Mouse (Mus musculus) T-helper 1 cell (primary cell): ENCODE measurements around the gene Nudt9.
"Not testable (repeated sequence)": the region's sequence is repeated elsewhere in the genome, so short reads cannot be mapped to it uniquely, and the experiment has no call there.

Experiments used
- in situ Hi-C: fragments of 300-600 bp; cut with MboI, MseI; formaldehyde crosslinking; loops from one replicate; pipeline ENCODE4 v1.15.1; 2025; ENCODE audit warnings: high pct_unique_total_duplicates

Gene Nudt9

DNA sequence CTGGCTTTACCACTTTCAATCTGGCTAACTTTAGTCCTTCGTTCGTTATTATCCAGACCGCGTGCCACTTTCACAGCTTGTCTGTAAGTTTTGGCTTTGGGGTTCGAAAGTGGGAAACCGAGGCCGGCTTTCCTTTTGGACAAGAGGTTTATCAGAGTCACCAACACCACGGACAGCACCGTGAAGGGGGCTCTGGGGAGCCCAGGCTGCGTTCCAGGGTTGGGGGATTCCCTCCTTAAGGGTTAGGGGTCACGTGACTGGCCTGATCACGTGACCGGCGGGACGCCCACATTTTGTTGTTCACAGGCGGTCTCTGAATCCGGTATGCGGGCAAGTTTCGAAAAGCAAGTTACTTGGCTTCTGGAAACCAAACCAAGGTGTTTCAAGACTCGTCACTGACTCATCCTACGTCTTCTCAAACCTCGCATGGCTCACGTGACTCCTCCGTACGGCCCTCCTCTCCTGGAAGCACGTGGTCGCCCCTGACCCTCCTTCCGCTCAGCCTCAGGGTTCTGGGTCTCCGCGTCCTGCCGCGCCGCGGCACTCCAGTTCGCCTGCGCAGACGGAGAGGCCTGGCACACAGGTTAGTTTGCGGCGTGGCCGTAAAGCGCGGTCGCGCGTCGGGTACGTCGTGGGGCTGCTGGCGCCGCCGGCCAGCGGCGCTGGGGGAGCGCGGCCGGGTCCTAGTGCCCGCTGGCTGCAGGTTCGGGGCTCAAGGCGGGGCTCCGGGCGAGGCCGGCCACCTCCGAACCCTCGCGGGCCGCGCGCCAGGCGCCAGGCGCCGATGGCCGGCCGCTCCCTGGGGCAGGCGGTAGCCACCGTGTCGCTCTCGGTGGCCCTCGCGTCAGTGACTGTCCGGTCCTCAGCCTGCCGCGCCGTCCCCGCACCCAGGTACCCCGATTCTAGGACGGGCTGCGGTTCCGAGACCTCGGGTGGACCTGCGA lies at the start of gene Nudt9:
TSS of gene Nudt9 (plus strand) at position 51 of the 944 bp plus-strand sequence.
- in situ Hi-C loops: loop anchor here (10.0 kb wide), 1 partner anchor 362 kb away; no protein-coding TSS in a partner anchor

DNA sequence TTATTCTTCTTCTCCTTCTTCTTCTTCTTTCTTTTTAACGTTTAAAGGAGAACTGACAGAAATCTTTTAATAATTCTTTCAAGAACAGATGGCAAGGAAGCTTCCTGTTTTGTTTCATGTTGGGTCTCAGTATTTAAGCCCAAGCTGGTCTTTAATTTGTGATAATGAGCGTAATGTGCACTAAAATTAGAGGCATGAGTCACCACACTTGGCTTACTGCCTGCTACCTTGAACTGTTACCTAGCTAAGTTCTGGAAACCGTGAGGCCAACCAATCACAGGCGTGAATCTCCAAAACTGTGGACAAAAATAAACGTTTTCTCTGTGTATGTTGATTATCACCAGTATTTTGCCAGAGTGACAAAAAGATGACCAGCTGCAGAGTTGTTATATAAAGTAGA lies 47.4 kb upstream of the Nudt9 start:
- in situ Hi-C loops: loop anchor here (10.0 kb wide), 1 partner anchor 336 kb away; no protein-coding TSS in a partner anchor

DNA sequence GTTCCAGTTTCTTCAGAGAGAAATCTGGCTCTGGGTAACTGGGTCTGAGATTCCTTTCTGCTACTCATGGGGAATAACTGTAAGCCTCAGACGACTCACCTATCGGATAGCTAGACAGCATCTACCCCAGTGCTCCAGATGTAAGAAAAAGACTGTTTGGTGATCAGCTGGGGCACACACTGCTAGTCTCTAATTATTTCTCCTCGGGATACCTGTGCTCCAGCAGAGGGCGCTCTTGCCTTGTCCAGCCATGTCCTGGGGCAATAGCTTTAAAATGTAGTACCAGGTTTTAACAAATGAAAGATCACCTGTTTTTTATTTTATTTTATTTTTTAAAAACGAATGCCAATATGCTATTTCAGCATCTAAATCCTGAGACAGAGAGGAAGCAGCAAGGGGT lies 46.4 kb upstream of the Nudt9 start:
- in situ Hi-C loops: loop anchor here (5.0 to 10.0 kb wide), 2 partner anchors 38 to 335 kb away; no protein-coding TSS in a partner anchor

DNA sequence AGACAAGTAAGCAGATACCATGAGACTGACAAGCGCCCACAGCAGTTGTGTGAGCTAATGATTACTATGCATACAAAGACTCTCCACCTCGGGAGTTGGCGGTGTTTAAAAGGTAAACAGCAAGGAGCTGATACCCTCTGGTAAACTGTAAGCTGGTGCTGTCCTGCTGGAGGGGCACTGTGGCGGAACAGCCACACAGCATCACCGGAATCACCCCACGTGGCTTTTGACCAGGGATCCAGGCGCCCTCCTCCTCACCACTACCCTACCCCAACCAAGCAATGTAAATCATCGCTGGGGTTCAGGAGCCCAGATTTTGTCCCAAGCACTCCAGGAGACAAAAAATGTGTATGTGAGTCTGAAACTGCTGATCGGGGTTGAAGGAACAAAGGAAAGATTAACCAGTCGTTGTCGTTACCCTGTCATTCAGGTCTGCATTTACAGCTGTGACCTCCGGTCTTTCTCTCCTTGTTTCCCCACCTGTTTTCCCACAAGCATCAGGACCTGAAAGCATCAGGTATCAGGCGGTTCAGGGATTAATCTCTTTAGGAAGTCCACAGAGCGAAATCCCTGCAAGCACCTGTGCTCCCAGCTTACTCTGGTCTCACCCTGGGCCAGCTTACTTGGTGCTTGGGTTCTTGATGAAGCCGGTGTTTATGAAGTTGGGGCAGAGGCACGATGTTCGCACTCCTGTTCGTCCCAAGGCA lies 43.4 kb upstream of the Nudt9 start:
- in situ Hi-C loops: loop anchor here (5.0 kb wide), 1 partner anchor 35 kb away; no protein-coding TSS in a partner anchor

DNA sequence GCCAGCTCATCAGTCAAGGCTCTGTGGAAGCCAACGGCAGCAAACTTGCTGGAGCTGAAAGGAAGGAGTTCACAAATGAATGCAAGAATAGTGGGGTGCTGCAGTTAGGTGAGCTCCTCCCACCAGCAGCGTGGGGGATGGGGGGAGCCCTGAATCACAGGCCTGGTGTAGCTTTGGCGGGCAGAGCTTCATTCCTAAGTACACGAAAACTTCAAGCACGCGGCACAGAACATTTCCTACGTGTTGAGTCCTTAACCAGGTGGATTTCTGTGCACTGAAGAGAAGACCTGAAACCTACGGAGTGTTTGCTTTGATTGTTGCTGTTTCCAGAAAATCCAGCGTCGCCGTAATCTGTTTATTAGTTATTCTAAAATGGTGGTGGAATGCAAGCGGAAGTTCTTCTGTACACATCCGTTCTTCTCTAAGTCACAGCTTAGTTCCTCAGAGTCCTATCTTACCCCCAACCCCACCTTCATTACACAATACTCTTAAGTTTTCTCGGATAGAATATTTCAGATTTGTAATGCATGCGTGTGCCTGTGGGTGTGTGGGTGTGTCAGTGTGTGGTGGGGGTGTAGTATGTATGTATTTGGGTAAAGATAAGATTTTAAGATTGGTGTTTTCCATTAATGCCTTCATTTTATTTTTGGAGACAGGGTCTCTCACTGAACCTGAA lies 42.7 kb upstream of the Nudt9 start:
- in situ Hi-C loops: loop anchor here (5.0 kb wide), 1 partner anchor 34 kb away; no protein-coding TSS in a partner anchor

DNA sequence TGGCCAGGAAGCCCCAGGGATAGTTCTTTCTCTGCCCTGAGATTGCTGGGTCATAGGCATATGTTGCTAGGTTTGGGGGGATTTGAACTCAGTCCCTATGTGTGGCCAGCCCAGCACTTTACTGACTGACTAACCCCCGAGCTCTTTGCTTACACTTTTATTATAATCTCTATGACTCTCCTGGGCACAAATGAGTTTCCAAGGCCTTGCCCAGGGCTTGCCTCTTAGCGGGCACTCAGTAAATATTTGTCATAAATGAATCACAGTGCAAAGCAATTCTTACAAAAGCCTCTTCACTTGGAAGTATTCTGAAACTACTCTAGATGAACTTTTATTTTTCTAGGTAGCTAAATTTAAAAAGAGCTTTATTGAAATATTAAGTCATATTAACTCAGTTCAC lies 42.2 kb upstream of the Nudt9 start:
- in situ Hi-C loops: loop anchor here (5.0 kb wide), 1 partner anchor 33 kb away; no protein-coding TSS in a partner anchor

DNA sequence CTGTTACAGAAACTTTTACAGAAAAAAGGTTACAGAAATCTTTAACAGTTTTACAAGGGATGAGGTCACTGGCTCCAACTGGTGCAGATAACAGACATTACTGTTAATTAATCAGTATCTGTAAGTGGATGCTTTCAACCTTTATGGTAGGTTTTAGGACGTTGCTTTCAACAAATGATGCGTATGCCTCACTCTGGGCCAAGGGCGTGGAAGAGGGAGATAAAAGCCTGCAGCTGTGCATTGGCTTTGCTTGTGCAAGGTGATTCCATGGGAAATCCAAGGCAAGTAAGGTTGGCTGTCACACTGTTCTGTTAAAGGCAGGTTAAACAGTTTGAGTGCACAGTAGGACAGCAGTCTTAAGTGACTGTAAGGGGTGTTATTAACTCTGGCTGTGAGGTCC lies 39.3 kb upstream of the Nudt9 start:
- in situ Hi-C loops: no loop called here

DNA sequence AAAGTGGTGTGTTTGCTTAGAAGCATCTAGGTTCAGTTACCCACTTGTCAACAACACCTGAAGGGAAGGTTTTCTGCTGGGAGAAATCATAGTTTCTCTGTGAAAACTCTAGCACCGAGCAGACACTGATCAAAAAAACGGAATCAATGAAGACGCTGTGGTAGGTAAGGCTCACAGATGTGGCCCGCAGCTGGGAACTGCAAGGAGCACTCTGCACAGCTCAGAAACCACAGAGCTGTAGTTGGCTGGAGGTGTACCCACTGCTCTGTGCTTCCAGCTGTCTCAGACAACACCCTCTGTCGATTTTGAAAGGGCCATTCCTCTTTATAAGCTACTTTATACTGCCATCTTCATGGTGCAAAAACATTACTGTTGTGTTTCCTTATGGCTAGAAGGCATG lies 38.3 kb upstream of the Nudt9 start:
- in situ Hi-C loops: no loop called here

DNA sequence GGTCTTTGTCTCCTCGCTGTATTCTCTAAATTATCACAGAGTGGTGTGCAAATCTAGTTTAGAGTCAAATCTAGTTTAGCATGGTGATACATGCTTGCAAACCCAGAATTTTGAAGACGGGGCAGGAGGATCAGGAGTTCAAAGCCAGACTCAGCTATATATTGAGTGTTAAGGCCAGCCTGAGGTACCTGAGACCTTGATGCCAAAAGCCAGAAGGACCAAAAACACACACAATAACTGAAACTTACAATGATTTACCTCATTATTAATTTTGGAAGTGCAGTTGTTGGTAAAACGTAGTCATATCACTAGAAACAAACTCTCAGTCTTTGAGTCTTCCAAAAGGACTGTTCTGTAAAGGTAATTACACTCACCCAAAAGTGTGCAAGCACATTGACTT lies 36.7 kb upstream of the Nudt9 start:
- in situ Hi-C loops: no loop called here

DNA sequence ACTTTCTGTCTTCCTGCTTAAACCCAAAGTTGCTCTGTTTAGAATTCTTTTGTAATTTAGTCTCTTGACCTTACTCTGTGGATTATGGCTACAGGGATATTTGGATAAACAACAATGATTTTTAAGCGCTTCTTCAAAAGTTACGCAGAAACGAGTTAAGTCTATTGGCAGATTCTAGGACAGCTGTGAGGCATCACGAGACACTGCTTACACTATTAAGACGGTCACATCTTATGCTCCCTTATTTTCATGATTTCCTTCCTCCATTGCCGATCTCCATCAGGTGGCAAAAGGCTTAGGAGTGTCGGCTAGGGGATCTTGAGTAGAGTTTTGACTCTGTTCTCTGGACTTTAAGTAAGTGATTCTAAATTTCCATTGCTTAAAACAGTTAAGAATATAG lies 35.8 kb upstream of the Nudt9 start:
- in situ Hi-C loops: no loop called here

DNA sequence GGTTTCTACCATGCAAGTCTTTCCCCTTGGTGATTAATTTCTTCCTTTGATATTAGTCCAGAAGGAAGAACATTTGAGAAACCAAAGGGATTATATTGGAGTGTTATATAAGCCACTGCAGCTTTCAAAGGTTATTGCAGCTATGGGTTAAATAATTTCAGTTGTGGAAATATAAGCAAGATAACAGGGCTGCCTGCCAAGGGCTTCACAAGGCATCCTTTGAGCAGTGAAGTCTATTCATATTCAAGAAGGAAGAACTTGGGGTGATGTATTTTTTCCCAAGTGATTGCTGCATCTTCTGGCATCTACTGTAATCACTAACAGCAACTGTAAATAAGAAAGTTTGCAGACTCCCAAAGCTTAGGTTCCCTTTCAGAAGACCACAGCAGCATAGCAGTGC lies 34.7 kb upstream of the Nudt9 start:
- in situ Hi-C loops: no loop called here

DNA sequence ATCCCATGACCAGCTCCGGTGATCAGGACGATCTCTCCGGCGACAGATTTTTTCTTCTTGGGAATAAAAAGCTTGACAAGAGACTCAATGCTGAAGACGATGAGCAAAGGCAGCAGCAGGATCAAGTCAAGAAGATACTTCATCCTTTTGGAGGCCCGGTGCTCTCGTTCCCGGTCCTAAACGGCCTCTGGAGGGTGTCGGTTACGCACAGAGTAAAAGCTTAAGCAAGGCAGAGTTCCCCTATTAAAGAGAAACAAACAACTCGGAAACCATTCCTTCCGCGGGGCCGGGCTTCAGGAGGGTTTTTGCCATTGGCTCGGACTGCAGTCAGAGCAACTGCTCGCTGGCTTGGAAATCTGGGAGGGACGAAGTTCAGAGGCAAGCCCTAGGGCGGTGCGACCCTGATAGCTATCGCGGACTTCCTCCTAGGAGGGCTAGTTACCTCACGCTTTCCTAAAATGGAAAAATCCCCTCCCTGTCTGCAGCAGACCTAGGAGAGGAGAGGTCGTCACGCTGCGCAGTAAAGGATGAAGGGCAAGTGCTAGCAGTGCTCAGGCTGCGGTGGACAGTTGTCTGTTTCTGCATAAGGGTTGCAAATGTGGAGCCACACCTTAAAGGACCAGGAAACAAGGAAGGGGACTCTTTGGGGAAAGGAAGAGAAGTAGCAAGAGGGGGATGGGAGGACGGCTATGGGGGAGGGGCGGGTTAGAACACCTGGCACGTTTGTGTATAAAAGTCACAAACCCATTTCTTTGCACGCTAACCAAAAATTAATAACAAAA lies 24.3 kb upstream of the Nudt9 start, which contains the start of gene Hsd17b11:
TSS of gene Hsd17b11 (minus strand) at position 323 of the 782 bp plus-strand sequence.
- in situ Hi-C loops: no loop called here

DNA sequence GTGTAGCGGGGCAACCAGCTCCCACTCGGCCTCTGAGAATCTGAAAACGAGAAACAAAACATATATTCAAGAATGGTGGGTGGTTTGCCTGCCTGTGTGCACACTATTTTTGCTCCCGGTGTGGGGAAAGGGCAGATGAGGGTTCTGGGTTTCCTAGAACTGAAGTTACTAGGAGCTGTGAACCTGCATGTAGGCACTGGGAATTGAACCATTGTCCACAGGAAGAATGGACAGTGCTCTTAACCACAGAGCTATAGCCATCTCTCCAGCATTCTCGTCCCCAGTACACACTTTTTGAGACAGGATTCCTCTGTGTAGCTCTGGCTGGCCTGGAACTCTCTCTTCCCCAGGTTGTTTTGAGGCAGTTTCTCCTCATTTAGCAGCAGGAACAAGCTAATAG lies 23.5 kb upstream of the Nudt9 start:
- in situ Hi-C loops: no loop called here

DNA sequence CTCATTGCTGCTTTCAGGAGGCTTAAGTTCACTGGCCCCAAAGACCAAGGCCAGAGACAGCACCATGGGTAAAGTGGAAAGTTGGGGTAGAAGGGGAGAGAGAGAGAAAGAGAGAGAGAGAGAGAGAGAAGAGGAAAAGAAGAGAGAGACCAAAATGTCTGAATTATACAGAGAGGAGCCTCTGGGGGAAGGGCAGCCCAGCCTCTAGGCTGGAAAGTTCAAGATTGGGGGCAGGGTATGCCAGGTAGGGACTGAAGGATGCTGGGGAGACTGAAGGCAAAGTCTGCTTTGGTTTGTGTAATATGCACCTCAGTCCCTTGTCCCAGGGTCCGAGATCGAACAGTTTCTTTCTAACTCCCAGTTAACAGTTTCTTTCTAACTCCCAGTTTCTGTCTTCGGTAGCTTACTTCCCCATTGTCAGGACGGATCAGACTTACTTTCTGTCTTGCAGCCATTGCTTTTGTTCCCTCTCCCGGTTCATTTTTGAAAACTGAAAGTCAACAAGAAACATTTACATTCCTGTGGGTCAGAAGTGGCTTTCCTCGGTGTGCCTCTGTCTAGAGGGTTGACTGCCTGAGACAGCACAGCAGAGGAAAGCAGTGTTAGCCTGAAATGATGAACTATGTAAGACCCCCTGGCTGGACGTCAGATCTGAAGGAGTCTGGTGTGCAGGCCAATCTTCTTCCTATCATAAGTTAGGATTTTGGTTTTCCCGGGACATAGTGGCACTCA lies 22.7 kb upstream of the Nudt9 start:
- in situ Hi-C loops: no loop called here

DNA sequence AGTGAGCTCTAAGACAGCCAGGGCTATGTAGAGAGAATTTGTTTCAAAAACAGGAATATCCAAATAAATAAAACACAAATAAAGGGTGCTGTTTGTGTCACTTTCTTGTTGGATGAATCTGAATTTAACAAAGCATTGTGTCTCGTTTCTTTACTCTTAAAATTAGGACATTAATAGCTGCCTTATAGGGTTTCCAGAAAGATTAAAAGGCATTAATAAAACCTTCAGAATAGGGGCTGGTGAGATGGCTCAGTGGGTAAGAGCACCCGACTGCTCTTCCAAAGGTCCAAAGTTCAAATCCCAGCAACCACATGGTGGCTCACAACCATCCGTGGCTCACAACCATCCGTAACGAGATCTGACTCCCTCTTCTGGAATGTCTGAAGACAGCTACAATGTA lies 21.9 kb upstream of the Nudt9 start:
- in situ Hi-C loops: not testable (repeated sequence)

DNA sequence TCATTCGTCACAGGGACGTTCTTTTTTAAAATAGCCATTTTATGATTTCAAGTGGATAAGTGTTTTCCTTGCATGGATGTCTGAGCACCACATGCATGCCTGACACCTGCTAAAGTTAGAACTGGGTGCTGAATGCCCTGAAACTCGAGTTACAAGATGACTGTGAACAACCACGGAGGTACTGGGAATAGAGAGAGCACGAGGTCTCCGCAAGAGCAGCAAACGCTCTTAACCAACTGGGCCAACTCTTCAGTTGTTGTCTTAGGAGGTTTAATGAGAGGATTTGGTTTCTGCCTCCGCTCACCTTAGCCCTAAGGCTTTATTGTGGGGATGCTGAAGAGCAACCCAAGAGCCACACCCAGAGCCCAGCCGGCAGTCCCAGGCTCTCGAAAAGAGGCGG lies 21.3 kb upstream of the Nudt9 start:
- in situ Hi-C loops: no loop called here

DNA sequence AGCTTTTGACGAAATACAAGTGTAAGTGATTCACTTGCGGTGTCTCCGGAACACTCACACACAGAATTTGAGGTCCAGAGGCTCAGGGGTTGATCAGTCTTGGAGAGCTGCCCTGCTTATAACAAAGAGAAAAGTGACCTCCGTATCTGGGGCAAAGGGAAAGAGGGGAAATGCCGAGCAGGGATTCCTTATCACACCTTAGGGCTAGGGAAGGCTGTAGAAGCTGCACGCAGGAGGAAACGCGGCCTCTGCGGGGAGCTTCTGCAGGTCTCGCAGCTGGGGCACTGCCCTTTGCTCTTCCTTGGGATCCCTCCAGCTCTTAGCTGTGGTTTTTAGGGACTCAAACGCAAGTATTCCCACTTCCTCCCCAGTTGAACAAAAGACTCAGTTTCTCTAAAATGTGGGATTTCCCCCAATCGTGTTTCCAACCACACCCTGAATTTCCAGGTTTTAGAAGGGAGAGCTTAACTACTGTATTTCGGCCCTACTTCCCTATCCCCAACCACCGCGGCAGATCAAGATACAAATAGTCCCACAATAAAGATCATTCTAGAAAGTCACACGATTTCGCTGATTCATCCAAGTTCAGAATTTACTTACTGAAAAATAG lies 20.8 kb upstream of the Nudt9 start:
- in situ Hi-C loops: no loop called here

DNA sequence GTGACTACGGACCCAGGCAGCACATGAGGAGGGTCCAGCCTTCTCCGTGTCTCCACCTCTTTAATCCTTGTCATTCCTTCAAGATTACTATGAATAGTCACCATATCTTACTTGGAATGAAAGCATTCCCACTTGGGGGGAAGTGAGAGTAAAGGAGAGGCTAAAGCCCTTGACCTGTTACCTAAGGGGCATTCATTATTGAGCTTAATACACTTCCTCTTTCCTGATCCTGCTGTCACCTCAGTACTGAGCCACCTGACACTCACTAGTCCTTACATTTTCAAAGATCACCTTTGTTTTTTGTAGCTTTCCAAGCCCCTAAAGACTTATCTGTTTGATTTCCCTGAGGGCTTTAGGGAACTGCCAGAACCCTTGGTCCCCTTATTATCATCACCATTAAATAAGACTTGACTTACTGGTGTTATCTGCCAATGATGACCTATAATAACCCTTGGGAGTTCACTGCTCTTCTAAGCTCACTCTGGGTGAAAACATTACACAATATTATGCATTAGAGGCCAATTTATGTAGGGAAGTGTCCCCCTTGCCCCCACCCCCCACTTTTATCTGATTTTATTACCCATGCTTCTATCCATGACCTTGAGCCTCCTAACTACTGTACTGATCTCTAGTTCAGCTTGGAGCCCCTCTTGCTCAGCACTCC lies 13.5 kb upstream of the Nudt9 start:
- in situ Hi-C loops: no loop called here

DNA sequence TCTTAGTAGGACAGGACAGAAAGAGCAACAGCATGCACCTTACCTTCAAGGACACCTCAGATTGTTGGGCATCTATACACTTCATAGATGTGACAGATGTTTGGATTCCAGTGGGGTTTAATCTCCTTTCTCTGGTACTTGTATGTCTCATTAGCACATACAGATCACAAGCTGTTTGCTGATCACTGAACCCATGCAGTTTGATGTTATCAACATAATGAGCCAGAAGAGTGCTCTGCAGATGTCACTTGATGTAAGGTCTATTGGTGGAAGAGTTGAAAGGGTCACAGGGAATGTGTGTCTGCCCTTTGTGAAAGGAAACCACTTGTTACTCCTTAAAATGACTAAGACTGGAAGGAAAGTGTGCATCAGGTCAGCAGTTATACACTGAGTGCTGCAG lies 11.0 kb upstream of the Nudt9 start:
- in situ Hi-C loops: loop anchor here (5.0 kb wide), 1 partner anchor 33 kb away; no protein-coding TSS in a partner anchor
